Mouse (Mus musculus): ENCODE results near the gene Got2. TPM values are rescaled to one million over a fixed set of nuclear protein-coding genes. Genes with fewer than 3 reads are reported as not detected.

The Got2 gene
- 186 and 188 TPM in 2 replicates for polyA plus RNA-seq (2015; fragmentation: Nextera tagmentation; extraction: Ambion mirVana)

- Histone ChIP-seq H3K36me3 (no peaks in the 10 kb centered on the region), H3K27me3 (no peaks in the 10 kb centered on the region), H3K4me3 (peak within 1 kb of the TSS; percentile 92), H3K4me2 (peak within 1 kb of the TSS; percentile 79), H3K27ac (peak within 1 kb of the TSS; percentile 84), H3K9ac (peak within 1 kb of the TSS; percentile 86), H3K4me1 (replicated peaks) (peaks cover 28% of the 10 kb centered on the region), H3K9me3 (no peaks in the 10 kb centered on the region)
- 9% methylated on average over 31 of the region's 31 CpGs for WGBS
- ATAC-seq (ENCODE audit: low FRiP score), result peak; percentile 89
Observed at GRCm38 (mm10) chr8:95888285-95889136, at the start of gene Got2. Gene Got2, minus strand, starts transcription at chr8:95888547.

DNA sequence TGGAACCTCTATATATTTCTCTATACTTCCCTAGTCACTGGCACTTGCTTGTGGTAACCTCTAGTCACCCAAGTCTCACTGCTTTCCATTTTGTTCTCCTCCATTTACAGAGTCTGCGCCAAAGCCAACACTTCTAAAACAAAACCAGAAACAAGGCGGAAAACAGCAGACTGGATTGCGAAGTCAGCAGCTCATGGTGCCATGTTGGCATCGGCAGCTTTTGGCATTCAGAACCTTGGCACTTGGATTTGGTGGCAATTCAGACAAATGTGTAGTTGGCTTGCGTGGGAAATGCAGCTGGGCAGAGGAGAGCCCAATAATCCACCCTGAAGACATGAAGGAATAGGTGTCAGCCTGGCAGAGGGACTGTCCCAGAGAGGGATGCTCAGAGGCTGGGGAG is 44.5 kb upstream of the Got2 start:
- H3K9ac ChIP-seq, result no peak overlapping the region
- H3K4me3 ChIP-seq, result no peak overlapping the region
- H3K9me3 ChIP-seq, result no peaks in the 10 kb centered on the region
- no peaks in the 10 kb centered on the region for H3K36me3 ChIP-seq
- H3K4me1 ChIP-seq (replicated peaks), result no peaks in the 10 kb centered on the region
- H3K27me3 ChIP-seq, result no peaks in the 10 kb centered on the region
- WGBS, result 95% methylated on average over 5 of the region's 5 CpGs
- H3K4me2 ChIP-seq, result no peak overlapping the region
- ATAC-seq (ENCODE audit: low FRiP score), result no peak
- H3K27ac ChIP-seq, result no peak overlapping the region

GRCm38 (mm10) chr8:95929821-95930220 is 41.5 kb upstream of the Got2 start:
- Histone ChIP-seq H3K9me3 (no peaks in the 10 kb centered on the region), H3K4me3 (no peak overlapping the region), H3K36me3 (no peaks in the 10 kb centered on the region), H3K27ac (no peak overlapping the region), H3K4me1 (replicated peaks) (no peaks in the 10 kb centered on the region), H3K9ac (no peak overlapping the region), H3K4me2 (no peak overlapping the region), H3K27me3 (no peaks in the 10 kb centered on the region)
- no peak for ATAC-seq (ENCODE audit: low FRiP score)
- WGBS, result 63% methylated on average over 4 of the region's 4 CpGs

GRCm38 (mm10) chr8:95916106-95916505 is 27.8 kb upstream of the Got2 start:
- Histone ChIP-seq H3K4me1 (replicated peaks) (peaks cover 7% of the 10 kb centered on the region), H3K27ac (no peak overlapping the region), H3K4me2 (peak overlapping the region; percentile 60), H3K9me3 (no peaks in the 10 kb centered on the region), H3K27me3 (no peaks in the 10 kb centered on the region), H3K4me3 (peak overlapping the region; percentile 35), H3K36me3 (no peaks in the 10 kb centered on the region), H3K9ac (peak overlapping the region; percentile 62)
- 6% methylated on average over 9 of the region's 9 CpGs for WGBS
- peak; percentile 69; the same call in 1 of the 2 replicates for ATAC-seq (ENCODE audit: low FRiP score)

GRCm38 (mm10) chr8:95914905-95915643 is 26.7 kb upstream of the Got2 start:
- no peaks in the 10 kb centered on the region for H3K27me3 ChIP-seq

GRCm38 (mm10) chr8:95911240-95911639 is 22.9 kb upstream of the Got2 start:
- no peak overlapping the region for H3K4me2 ChIP-seq
- no peak for ATAC-seq (ENCODE audit: low FRiP score)
- H3K9ac ChIP-seq, result no peak overlapping the region
- H3K4me3 ChIP-seq, result no peak overlapping the region
- no peak overlapping the region for H3K27ac ChIP-seq
- H3K36me3 ChIP-seq, result no peaks in the 10 kb centered on the region
- H3K27me3 ChIP-seq, result no peaks in the 10 kb centered on the region
- H3K4me1 ChIP-seq (replicated peaks), result peaks cover 4% of the 10 kb centered on the region
- no peaks in the 10 kb centered on the region for H3K9me3 ChIP-seq
- WGBS, result 88% methylated on average over 5 of the region's 5 CpGs

More at GRCm38 (mm10) chr8:95914905-95915643, 26.7 kb upstream of the Got2 start:
- peak; percentile 89 for ATAC-seq (ENCODE audit: low FRiP score)
- Histone ChIP-seq H3K27ac (no peak overlapping the region), H3K9me3 (no peaks in the 10 kb centered on the region), H3K4me3 (no peak overlapping the region), H3K36me3 (no peaks in the 10 kb centered on the region), H3K4me2 (no peak overlapping the region; the same call in 1 of the 2 replicates), H3K4me1 (replicated peaks) (peaks cover 7% of the 10 kb centered on the region), H3K9ac (no peak overlapping the region)
- WGBS, result 7% methylated on average over 7 of the region's 7 CpGs

DNA sequence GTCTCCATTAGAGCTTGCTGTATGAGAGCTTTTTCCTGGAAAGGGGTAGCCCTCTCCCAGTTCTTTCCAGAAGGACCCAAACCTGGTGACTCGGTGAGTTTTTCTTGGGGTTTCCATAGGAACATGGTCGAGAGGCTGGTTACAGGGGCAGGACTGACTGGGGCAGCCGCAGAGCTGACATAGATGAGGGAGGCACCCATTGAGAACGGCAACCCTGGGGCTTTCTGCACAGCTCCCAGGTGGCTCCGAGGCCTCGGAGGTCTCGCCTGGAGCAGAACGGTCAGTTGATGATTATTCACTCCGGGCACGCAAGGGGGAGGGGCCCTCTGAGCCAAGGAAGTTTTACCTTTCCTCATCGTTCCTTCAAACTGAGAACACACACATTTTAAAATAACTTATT is 19.5 kb upstream of the Got2 start:
- no peaks in the 10 kb centered on the region for H3K9me3 ChIP-seq
- H3K36me3 ChIP-seq, result no peaks in the 10 kb centered on the region
- H3K4me3 ChIP-seq, result no peak overlapping the region
- ATAC-seq (ENCODE audit: low FRiP score), result no peak
- WGBS, result 84% methylated on average over 11 of the region's 11 CpGs
- H3K27ac ChIP-seq, result no peak overlapping the region
- H3K27me3 ChIP-seq, result no peaks in the 10 kb centered on the region
- H3K4me1 ChIP-seq (replicated peaks), result no peaks in the 10 kb centered on the region
- no peak overlapping the region for H3K4me2 ChIP-seq
- H3K9ac ChIP-seq, result no peak overlapping the region

DNA sequence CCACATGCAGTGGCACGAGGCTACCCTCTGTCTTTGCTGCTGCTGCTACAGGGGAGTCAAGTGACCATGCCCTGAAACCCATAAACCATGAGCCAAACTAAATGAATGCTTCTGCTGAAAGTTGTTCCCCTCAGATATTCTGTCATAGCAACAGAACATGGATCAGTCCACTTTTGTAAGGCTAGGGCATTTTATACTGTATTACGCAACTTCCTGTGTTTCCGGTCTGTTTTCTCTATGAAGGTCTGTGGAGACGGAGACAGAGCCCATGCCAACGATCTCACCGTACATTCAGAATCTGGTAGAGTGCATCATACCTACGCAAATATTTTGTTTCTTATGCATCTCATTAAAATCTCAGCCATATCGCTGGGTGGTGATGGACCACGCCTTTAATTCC is 18.4 kb upstream of the Got2 start:
- no peaks in the 10 kb centered on the region for H3K27me3 ChIP-seq
- no peak for ATAC-seq (ENCODE audit: low FRiP score)
- 92% methylated on average over 9 of the region's 9 CpGs for WGBS

DNA sequence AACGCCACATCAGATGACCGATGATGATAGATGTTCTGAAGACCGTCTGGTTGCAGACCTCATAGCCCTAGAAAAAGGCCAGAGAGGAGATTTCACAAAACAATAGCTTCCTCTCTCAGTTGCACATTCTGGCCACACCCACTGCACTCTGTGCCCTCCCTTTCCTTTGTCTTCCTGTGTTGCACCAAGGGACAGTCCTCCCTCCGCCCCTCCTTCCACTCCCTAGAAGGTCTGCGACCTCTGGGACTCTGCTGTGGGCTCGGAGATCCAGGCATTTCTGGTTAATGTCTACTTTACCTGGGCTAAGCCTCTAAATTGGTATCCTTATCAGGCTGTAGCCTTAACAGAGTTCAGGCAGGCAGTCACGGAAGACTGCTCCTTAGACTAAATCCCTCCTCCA is 13.5 kb upstream of the Got2 start:
- H3K4me1 ChIP-seq (replicated peaks), result 0 out of 2 replicates have a peak, but pooled peaks cover 3% of the 10 kb centered on the region
- no peak overlapping the region for H3K9ac ChIP-seq
- no peak overlapping the region for H3K27ac ChIP-seq
- no peak overlapping the region for H3K4me2 ChIP-seq
- H3K9me3 ChIP-seq, result no peaks in the 10 kb centered on the region
- no peak overlapping the region for H3K4me3 ChIP-seq
- WGBS, result 17% methylated on average over 7 of the region's 7 CpGs
- H3K27me3 ChIP-seq, result no peaks in the 10 kb centered on the region
- H3K36me3 ChIP-seq, result no peaks in the 10 kb centered on the region
- no peak for ATAC-seq (ENCODE audit: low FRiP score)

More for the DNA sequence above, 18.4 kb upstream of the Got2 start:
- Histone ChIP-seq H3K9ac (no peak overlapping the region), H3K4me2 (no peak overlapping the region), H3K4me3 (no peak overlapping the region), H3K36me3 (no peaks in the 10 kb centered on the region), H3K4me1 (replicated peaks) (0 out of 2 replicates have a peak, but pooled peaks cover 2% of the 10 kb centered on the region), H3K27ac (no peak overlapping the region), H3K9me3 (no peaks in the 10 kb centered on the region)

GRCm38 (mm10) chr8:95893701-95894100 is 5.4 kb upstream of the Got2 start:
- H3K4me1 ChIP-seq (replicated peaks), result no peaks in the 10 kb centered on the region
- WGBS, result 87% methylated on average over 5 of the region's 5 CpGs
- no peak for ATAC-seq (ENCODE audit: low FRiP score)

DNA sequence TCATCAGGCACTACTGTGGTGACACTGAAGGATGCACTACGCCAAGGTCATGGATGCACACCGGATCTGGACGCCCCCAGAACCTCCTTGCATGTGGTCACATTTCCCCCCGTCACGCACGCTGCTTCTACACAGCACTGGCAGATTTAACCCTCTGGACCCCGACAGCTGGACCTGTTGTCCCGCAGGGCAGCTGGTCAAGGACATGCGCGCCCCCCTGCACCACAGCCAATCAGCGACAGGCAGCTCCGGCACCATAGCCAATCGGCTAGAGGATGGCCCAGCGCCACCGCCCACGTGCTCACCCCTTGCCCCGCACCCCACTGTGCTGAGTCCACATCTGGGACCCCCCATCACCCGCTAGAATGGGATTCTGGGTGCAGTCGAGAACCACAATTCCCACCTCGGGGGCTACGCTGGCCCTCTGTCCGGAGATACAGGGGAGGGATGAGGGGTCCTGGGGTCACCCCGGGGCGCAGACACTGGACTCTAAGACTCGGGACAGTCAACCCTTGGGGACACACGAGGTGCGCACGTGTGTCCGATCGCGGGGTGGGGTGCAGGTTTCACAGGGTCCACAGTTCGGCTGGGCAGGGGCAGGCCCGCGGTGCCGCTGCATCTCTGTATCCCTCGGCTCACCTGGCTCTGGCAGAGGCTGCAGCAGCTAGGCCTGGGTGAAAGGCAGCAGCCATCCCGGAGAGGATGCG is 616 bp downstream of the Got2 start:
- H3K9me3 ChIP-seq, result no peaks in the 10 kb centered on the region
- peak overlapping the region; percentile 79 for H3K4me2 ChIP-seq
- under 1% methylated on average over 38 of the region's 38 CpGs for WGBS
- H3K4me3 ChIP-seq, result peak overlapping the region; percentile 92
- H3K27ac ChIP-seq, result peak overlapping the region; percentile 84
- peak overlapping the region; percentile 86 for H3K9ac ChIP-seq
- peak; percentile 96 for ATAC-seq (ENCODE audit: low FRiP score)
- no peaks in the 10 kb centered on the region for H3K27me3 ChIP-seq
- H3K36me3 ChIP-seq, result no peaks in the 10 kb centered on the region
- peaks cover 28% of the 10 kb centered on the region for H3K4me1 ChIP-seq (replicated peaks)

More at GRCm38 (mm10) chr8:95893701-95894100, 5.4 kb upstream of the Got2 start:
- no peaks in the 10 kb centered on the region for H3K9me3 ChIP-seq
- H3K36me3 ChIP-seq, result no peaks in the 10 kb centered on the region
- no peak overlapping the region for H3K9ac ChIP-seq
- H3K4me2 ChIP-seq, result no peak overlapping the region
- H3K27me3 ChIP-seq, result no peaks in the 10 kb centered on the region
- no peak overlapping the region for H3K4me3 ChIP-seq
- no peak overlapping the region for H3K27ac ChIP-seq
